Comparison of ENCODE assay signal across 29 mouse cellular contexts in genomic region chr1:151598876-151599275, GRCm38 (mm10). TPM values are rescaled to one million over a fixed set of nuclear protein-coding genes. Genes with fewer than 3 reads are reported as not detected.
DNase-seq lines count a peak whose midpoint lies in the region; ATAC-seq and TF ChIP-seq lines count a peak whose summit lies in the region.
"Had no signal": no experiment of that assay in that cellular context is flagged by ENCODE, and none has a peak within 500 bp of the region (broad histone marks: within the 10 kb centered on the region; RNA-seq: fewer than 3 reads in every experiment).

No protein-coding gene starts in this region.

- DNase-seq in heart, adult 11 months, result peak; percentile 48
- DNase-seq in lung, postnatal 4 days, result no peak
- DNase-seq in lung, adult 2 months, result no peak
- no peak for DNase-seq in thymus, postnatal 14 days
- DNase-seq: adrenal gland, postnatal 10 days; adrenal gland, postnatal 36 days; B cell, adult 2 months; cerebellum, adult 11 months; cerebellum, adult 2 months; cerebellum, adult 9-11 months; cerebellum, postnatal 25 days; gastrocnemius, postnatal 10 days; gastrocnemius, postnatal 36 days; heart, adult 18-20 months; heart, postnatal 14 days; heart, postnatal 4 days had no signal

- no peaks in the 10 kb centered on the region; the same call in 1 of the 2 replicates for H3K4me1 ChIP-seq in heart, embryonic 11.5 days (ENCODE audit: control insufficient read depth, insufficient read depth, low read length)
- H3K4me1 ChIP-seq in lung, adult 2 months (ENCODE audit: control insufficient read depth, insufficient read depth, low read length), result no peaks in the 10 kb centered on the region; the same call in 1 of the 2 replicates
- H3K4me1 ChIP-seq: forebrain, embryonic 13.5 days had no signal

- H3K4me2 ChIP-seq in heart, embryonic 11.5 days, result no peak overlapping the region
- H3K4me2 ChIP-seq: forebrain, embryonic 13.5 days; heart, embryonic 13.5 days; hindbrain, embryonic 14.5 days had no signal

- H3K4me3 ChIP-seq in heart, embryonic 11.5 days (ENCODE audit: low read depth, low read length), result no peak overlapping the region
- no peak overlapping the region for H3K4me3 ChIP-seq in lung, adult 2 months (replicated peaks; ENCODE audit: extremely low read depth, low read depth, low read length)
- H3K4me3 ChIP-seq: forebrain, embryonic 10.5 days; forebrain, embryonic 13.5 days; heart, embryonic 13.5 days had no signal

- H3K27me3 ChIP-seq in heart, embryonic 11.5 days (ENCODE audit: control insufficient read depth, insufficient read depth, low read length), result no peaks in the 10 kb centered on the region
- H3K27me3 ChIP-seq: CH12.LX; forebrain, embryonic 13.5 days; heart, embryonic 13.5 days; Patski had no signal

- H3K27ac ChIP-seq in heart, embryonic 11.5 days (ENCODE audit: low read depth, low read length), result no peak overlapping the region
- H3K27ac ChIP-seq: forebrain, embryonic 10.5 days; forebrain, embryonic 13.5 days; heart, embryonic 13.5 days; hindbrain, embryonic 14.5 days; hindbrain, postnatal 0 days had no signal

- TF ChIP-seq CTCF in lung, adult 2 months (IDR thresholded peaks at IDR 0.05; ENCODE audit: insufficient read depth, low read length), result no peak

- no peaks in the 10 kb centered on the region for H3K36me3 ChIP-seq in heart, embryonic 11.5 days (ENCODE audit: control insufficient read depth, insufficient read depth, low read length)
- H3K36me3 ChIP-seq: forebrain, embryonic 10.5 days; G1E; heart, embryonic 13.5 days had no signal

- WGBS in heart, embryonic 11.5 days (ENCODE audit: insufficient replicate concordance), result 94% methylated on average over 2 of the region's 2 CpGs
- 86% methylated on average over 2 of the region's 2 CpGs for WGBS in lung, adult 2 months

- H3K9ac ChIP-seq in heart, embryonic 11.5 days (ENCODE audit: low read depth, low read length), result no peak overlapping the region
- H3K9ac ChIP-seq: forebrain, embryonic 13.5 days; heart, embryonic 13.5 days; hindbrain, embryonic 14.5 days had no signal

- no peak for TF ChIP-seq POLR2A in lung, adult 2 months (IDR thresholded peaks at IDR 0.05; ENCODE audit: borderline replicate concordance, extremely low read depth, low read depth, low read length)

- no peak for ATAC-seq in heart, embryonic 11.5 days (replicated peaks; ENCODE audit: insufficient number of reproducible peaks, low FRiP score, low TSS enrichment)
- peak; percentile 62 for ATAC-seq in common myeloid progenitor, adult 5-6 weeks (replicated peaks; ENCODE audit: low read depth, poor library complexity, severe bottlenecking)
- peak; percentile 79 for ATAC-seq in megakaryocyte, adult 5-6 weeks (ENCODE audit: poor library complexity, severe bottlenecking)
- 0 out of 2 replicates have a peak, but pooled peaks have one; percentile 46 for ATAC-seq in neutrophil, adult 5-6 weeks (ENCODE audit: extremely low read depth, insufficient number of reproducible peaks, low FRiP score, poor library complexity, severe bottlenecking)
- ATAC-seq: forebrain, embryonic 13.5 days; forebrain, embryonic 16.5 days; hindbrain, postnatal 0 days; Patski had no signal

- no peaks in the 10 kb centered on the region for H3K9me3 ChIP-seq in heart, embryonic 11.5 days (replicated peaks; ENCODE audit: control insufficient read depth, low read length)
- H3K9me3 ChIP-seq: forebrain, embryonic 10.5 days; forebrain, embryonic 13.5 days; G1E; heart, embryonic 13.5 days had no signal

RNA-seq across cellular contexts. Expression of gene Fam129a, which starts 27.9 kb away (rescaled TPM):
- polyA plus RNA-seq in heart, embryonic 11.5 days (2014; fragmentation: Nextera tagmentation; extraction: Ambion mirVana), result 2.3 and 3.1 TPM in 2 replicates
- total RNA-seq in common myeloid progenitor, adult 5-6 weeks (2017), result 7.9 and 13.9 TPM in 2 replicates
- 69.2 and 74.7 TPM in 2 replicates for total RNA-seq in megakaryocyte, adult 5-6 weeks (2015)
- total RNA-seq in megakaryocyte, adult 5-6 weeks (2017), result 147 and 157 TPM in 2 replicates
- 121 and 130 TPM in 2 replicates for total RNA-seq in neutrophil, adult 5-6 weeks (2017)
- 14.7 and 22.4 TPM in 2 replicates for polyA plus RNA-seq in lung, adult 2 months (2012; rRNA removed)
- polyA plus RNA-seq: G1E had no signal
